Mouse (Mus musculus) left cerebral cortex, postnatal 36 days (tissue): ENCODE measurements around the gene Akirin2. TPM values are rescaled to one million over a fixed set of nuclear protein-coding genes. Genes with fewer than 3 reads are reported as not detected.

ENCODE experiments used
- DNase-seq, 2 experiments: peaks; one replicate each; pipeline ENCODE4 v3.0.0; 2021 to 2022; ENCODE audit warnings: low spot score in 2 of 2, mixed read lengths in 1 of 2
- intact Hi-C: fragments of 180-260 bp; cut with DNase I; formaldehyde crosslinking; loops from one replicate; pipeline ENCODE4 v1.15.1; 2025
- total RNA-seq, 2 experiments: library from RNA; stranded (reverse); gene quantifications; 2 replicates each; pipeline ENCODE4 v1.2.3; 2021

Akirin2 gene
- total RNA-seq, 2 experiments from 2014 or later = 105 TPM

- peak; percentile 34 to 38 for DNase-seq
- intact Hi-C loops = no loop called here
Measured at GRCm38 (mm10) chr4:34581990-34582389, 31.3 kb downstream of the Akirin2 start.

- no peak for DNase-seq
Measured at GRCm38 (mm10) chr4:34582476-34582875, 31.7 kb downstream of the Akirin2 start.

GRCm38 (mm10) chr4:34583427-34583826, 32.7 kb downstream of the Akirin2 start:
- no peak for DNase-seq
- intact Hi-C loops = no loop called here

More at GRCm38 (mm10) chr4:34582476-34582875, 31.7 kb downstream of the Akirin2 start:
- intact Hi-C loops = no loop called here

- intact Hi-C loops = no loop called here
- DNase-seq = no peak
Measured at GRCm38 (mm10) chr4:34584871-34585607, 34.3 kb downstream of the Akirin2 start.

GRCm38 (mm10) chr4:34603123-34603522, 52.4 kb downstream of the Akirin2 start:
- intact Hi-C loops = no loop called here

GRCm38 (mm10) chr4:34606658-34607057, 55.9 kb downstream of the Akirin2 start:
- intact Hi-C loops = no loop called here
- no peak for DNase-seq

More at GRCm38 (mm10) chr4:34603123-34603522, 52.4 kb downstream of the Akirin2 start:
- no peak for DNase-seq

GRCm38 (mm10) chr4:34613571-34614145, 62.9 kb downstream of the Akirin2 start:
- no peak for DNase-seq
- intact Hi-C loops = no loop called here

GRCm38 (mm10) chr4:34614630-34615094, 63.9 kb downstream of the Akirin2 start, which contains the start of the genes Orc3 and Rars2:
TSS of gene Orc3 (minus strand) at chr4:34614944.
TSS of gene Rars2 (plus strand) at chr4:34614957.
- intact Hi-C loops = loop anchor here (1.0 kb wide), 1 partner anchor 73 kb away; the partner anchor contains the start of gene Slc35a1
- peak; percentile 94 to 97 for DNase-seq

GRCm38 (mm10) chr4:34615303-34615702, 64.6 kb downstream of the Akirin2 start:
- DNase-seq = peak; percentile 35 to 40
- intact Hi-C loops = loop anchor here (1.0 kb wide), 1 partner anchor 72 kb away; the partner anchor contains the start of gene Slc35a1

- DNase-seq = no peak
- intact Hi-C loops = no loop called here
Measured at GRCm38 (mm10) chr4:34616146-34616545, 65.4 kb downstream of the Akirin2 start.

Other genes starting within 250 kb of the Akirin2 start
- gene Orc3, start 64.0 kb downstream of the Akirin2 start, total RNA-seq = 10 to 100 TPM; 36.7 to 46.9 TPM
- 10 to 100 TPM; 22.7 to 25.3 TPM for gene Rars2, start 64.0 kb downstream of the Akirin2 start, total RNA-seq
- gene Slc35a1, start 136.5 kb downstream of the Akirin2 start, total RNA-seq = 10 to 100 TPM; 20.8 to 26.3 TPM
- gene Cfap206, start 179.3 kb downstream of the Akirin2 start, total RNA-seq = 1 to 10 TPM; 1.8 to 2.0 TPM
- not detected for gene Gm136, start 205.3 kb downstream of the Akirin2 start, total RNA-seq
- 10 to 100 TPM; 18.1 to 22.9 TPM for gene Smim8, start 227.5 kb downstream of the Akirin2 start, total RNA-seq